Mouse (Mus musculus): ENCODE results near the gene Dennd1a.

DNA sequence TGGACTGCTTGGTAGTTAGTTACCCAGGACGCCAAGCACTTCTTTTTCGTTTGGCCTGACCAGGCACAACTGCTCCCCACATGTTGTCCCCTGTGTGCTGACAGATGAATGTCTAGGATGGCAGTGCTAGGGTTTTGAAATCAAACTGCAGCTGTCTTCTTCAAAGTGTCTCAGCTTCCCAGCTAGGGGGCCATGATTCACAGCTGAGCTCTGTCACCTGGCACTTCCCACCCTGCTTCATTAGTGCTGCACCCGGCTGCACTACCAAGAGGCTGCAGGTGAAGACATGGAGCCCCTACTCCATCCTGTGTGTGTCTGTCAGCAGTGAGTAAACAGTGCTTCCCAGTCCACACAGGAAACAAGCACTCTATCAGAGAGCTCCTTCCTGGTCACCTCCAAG, 234.8 kb downstream of the Dennd1a start:
- no peak for TF ChIP-seq CTCF (conservative IDR thresholded peaks at IDR 0.05; ENCODE audit: low read length)
- TF ChIP-seq NANOG (IDR thresholded peaks at IDR 0.05; ENCODE audit: borderline replicate concordance, low read length) = no peak
